Mouse (Mus musculus) embryonic facial prominence, embryonic 14.5 days (tissue): ENCODE data around the gene Sept3. TPM values are rescaled to one million over a fixed set of nuclear protein-coding genes. Genes with fewer than 3 reads are reported as not detected.

ENCODE experiments used
- ATAC-seq: fragments of 200-750 bp; cut with Nextera tagmentation; 2 replicates; pipeline ENCODE4 v1.8.0; 2017; ENCODE audit warnings: low read depth, moderate number of reproducible peaks, moderate TSS enrichment
- DNase-seq: peaks from one replicate; pipeline ENCODE4 v3.0.0-alpha.2; 2015; ENCODE audit warnings: low spot score
- H3K27ac ChIP-seq: fragments of 300-500 bp; sonication (generic); replicated peaks from 2 replicates; pipeline ENCODE4 v1.5.1; 2014; ENCODE audit warnings: low read depth, mild to moderate bottlenecking, low read length, moderate library complexity
- H3K27me3 ChIP-seq: fragments of 300-500 bp; sonication (generic); replicated peaks from 2 replicates; pipeline ENCODE4 v1.6.1; 2014; ENCODE audit warnings: low read length; ENCODE audit not compliant: control insufficient read depth, insufficient read depth
- H3K36me3 ChIP-seq: fragments of 300-500 bp; sonication (generic); 2 replicates; pipeline ENCODE4 v1.6.1; 2014; ENCODE audit warnings: low read length, mixed read lengths; ENCODE audit not compliant: control insufficient read depth, insufficient read depth
- H3K4me1 ChIP-seq: fragments of 300-500 bp; sonication (generic); 2 replicates; pipeline ENCODE4 v1.6.1; 2014; ENCODE audit warnings: antibody characterized with exemption, low read length; ENCODE audit not compliant: control insufficient read depth, insufficient read depth
- H3K4me2 ChIP-seq: fragments of 300-500 bp; sonication (generic); 2 replicates; pipeline ENCODE4 v1.6.1; 2014; ENCODE audit warnings: low read depth, mild to moderate bottlenecking, low read length, moderate library complexity, mixed read lengths
- H3K4me3 ChIP-seq: fragments of 300-500 bp; sonication (generic); 2 replicates; pipeline ENCODE4 v1.5.1; 2014; ENCODE audit warnings: low read depth, mild to moderate bottlenecking, low read length
- H3K9ac ChIP-seq: fragments of 300-500 bp; sonication (generic); 2 replicates; pipeline ENCODE4 v1.6.1; 2014; ENCODE audit warnings: low read depth, mild to moderate bottlenecking, low read length, moderate library complexity, mixed read lengths
- H3K9me3 ChIP-seq: fragments of 300-500 bp; sonication (generic); 2 replicates; pipeline ENCODE4 v1.6.1; 2016; ENCODE audit warnings: low read length; ENCODE audit not compliant: control insufficient read depth
- WGBS: fragments of 180-500 bp; shearing (Covaris S2); extraction: QIAGEN DNeasy Blood & Tissue Kit; methylation state at CpG from one replicate; pipeline ENCODE4 v1.1.7; 2014; 5-methylcytosine and 5-hydroxymethylcytosine counted together
- polyA plus RNA-seq: library from polyadenylated mRNA; unstranded; fragments of >200 nt; fragmentation: Nextera tagmentation; extraction: Ambion mirVana; gene quantifications from 2 replicates; pipeline ENCODE4 v1.2.1, GENCODE M21; 2014

The Sept3 gene
- polyA plus RNA-seq, 1 experiment from 2014 or later: 13.7 TPM

GRCm38 (mm10) chr15:82343368-82344287, 68.9 kb downstream of the Sept3 start:
- no peak overlapping the region for H3K9ac ChIP-seq
- no peaks in the 10 kb centered on the region for H3K27me3 ChIP-seq
- peaks cover 24% of the 10 kb centered on the region for H3K4me1 ChIP-seq
- no peaks in the 10 kb centered on the region for H3K9me3 ChIP-seq
- no peak for ATAC-seq
- no peak overlapping the region for H3K4me3 ChIP-seq
- peaks cover 23% of the 10 kb centered on the region for H3K36me3 ChIP-seq
- H3K4me2 ChIP-seq: no peak overlapping the region
- 93% methylated on average over 27 of the region's 27 CpGs for whole genome bisulfite sequencing
- no peak overlapping the region for H3K27ac ChIP-seq
- no peak for DNase-seq

Other genes with a start within 250 kb of the Sept3 start
- gene Desi1, start 241.0 kb upstream of the Sept3 start, polyA plus RNA-seq: 27.2 and 27.7 TPM in 2 replicates
- gene Snu13, start 227.3 kb upstream of the Sept3 start, polyA plus RNA-seq: 262 and 292 TPM in 2 replicates
- gene 4930407I10Rik, start 215.7 kb upstream of the Sept3 start, polyA plus RNA-seq: not detected in 2 replicates
- 0.14 TPM in 1 of 2 replicates, not detected in the other for gene Mei1, start 204.9 kb upstream of the Sept3 start, polyA plus RNA-seq
- 29.6 and 30.2 TPM in 2 replicates for gene Ccdc134, start 147.0 kb upstream of the Sept3 start, polyA plus RNA-seq
- gene Srebf2, start 127.7 kb upstream of the Sept3 start, polyA plus RNA-seq: 99.2 and 123 TPM in 2 replicates
- gene Shisa8, start 62.1 kb upstream of the Sept3 start, polyA plus RNA-seq: 0.93 and 1.4 TPM in 2 replicates
- 0.17 and 0.40 TPM in 2 replicates for gene Tnfrsf13c, start 50.5 kb upstream of the Sept3 start, polyA plus RNA-seq
- 51.7 and 63.5 TPM in 2 replicates for gene Cenpm, start 30.1 kb upstream of the Sept3 start, polyA plus RNA-seq
- gene 1500009C09Rik, start 22.5 kb upstream of the Sept3 start, polyA plus RNA-seq: 0.25 TPM in 1 of 2 replicates, not detected in the other
- 0.20 TPM in 1 of 2 replicates, not detected in the other for gene Wbp2nl, start 24.1 kb downstream of the Sept3 start, polyA plus RNA-seq
- 55.7 and 65.8 TPM in 2 replicates for gene Naga, start 64.0 kb downstream of the Sept3 start, polyA plus RNA-seq
- gene Pheta2, start 64.0 kb downstream of the Sept3 start, polyA plus RNA-seq: 12.9 and 15.3 TPM in 2 replicates
- 242 and 262 TPM in 2 replicates for gene Smdt1, start 64.1 kb downstream of the Sept3 start, polyA plus RNA-seq
- gene Ndufa6, start 79.4 kb downstream of the Sept3 start, polyA plus RNA-seq: 325 and 390 TPM in 2 replicates
- 5.4 and 5.6 TPM in 2 replicates for gene Cyp2d22, start 105.4 kb downstream of the Sept3 start, polyA plus RNA-seq
- gene Cyp2d11, start 119.1 kb downstream of the Sept3 start, polyA plus RNA-seq: not detected in 2 replicates
- gene Cyp2d10, start 132.3 kb downstream of the Sept3 start, polyA plus RNA-seq: not detected in 2 replicates
- not detected in 2 replicates for gene Cyp2d9, start 158.5 kb downstream of the Sept3 start, polyA plus RNA-seq